Mouse (Mus musculus) kidney, adult 2 months (tissue): ENCODE results near the gene Wfdc18.

Source experiments
- CTCF ChIP-seq: fragments of 200-500 bp; conservative IDR thresholded peaks from 2 replicates; pipeline ENCODE4 v1.5.1; 2011; ENCODE audit warnings: low read depth, mild to moderate bottlenecking, control low read depth, low read length, moderate library complexity, mixed read lengths; ENCODE audit not compliant: insufficient read depth, insufficient read length
- POLR2A ChIP-seq: fragments of 200-500 bp; IDR thresholded peaks from one replicate; pipeline ENCODE4 v1.6.1; 2011; ENCODE audit warnings: low read depth, low read length, control low read depth

GRCm38 (mm10) chr11:83717042-83717665 is 8.3 kb downstream of the Wfdc18 start:
- no peak for TF ChIP-seq CTCF
- TF ChIP-seq POLR2A: no peak
